Mouse (Mus musculus) megakaryocyte, adult 5-6 weeks (primary cell): Measurements from ENCODE around the gene Tcf7l2. TPM values are rescaled to one million over a fixed set of nuclear protein-coding genes. Genes with fewer than 3 reads are reported as not detected.

Experiments used
- ATAC-seq: 2 replicates; pipeline ENCODE4 v1.8.0; 2016; ENCODE audit warnings: mild to moderate bottlenecking, inconsistent platforms; ENCODE audit not compliant: poor library complexity, severe bottlenecking
- total RNA-seq, 2 experiments: library from RNA; stranded (forward) in 1 of 2; stranded (reverse) in 1 of 2; fragments of 153-499, 151-499 nt in 1 of 2; fragments of 221-1000, 200-1000 nt in 1 of 2; gene quantifications; 2 replicates each; pipeline versions ENCODE4 v1.2.3 to v1.2.4; 2015 to 2017

Tcf7l2 gene
- total RNA-seq, 2 experiments from 2014 or later, result 0.47 to 0.81 TPM

DNA sequence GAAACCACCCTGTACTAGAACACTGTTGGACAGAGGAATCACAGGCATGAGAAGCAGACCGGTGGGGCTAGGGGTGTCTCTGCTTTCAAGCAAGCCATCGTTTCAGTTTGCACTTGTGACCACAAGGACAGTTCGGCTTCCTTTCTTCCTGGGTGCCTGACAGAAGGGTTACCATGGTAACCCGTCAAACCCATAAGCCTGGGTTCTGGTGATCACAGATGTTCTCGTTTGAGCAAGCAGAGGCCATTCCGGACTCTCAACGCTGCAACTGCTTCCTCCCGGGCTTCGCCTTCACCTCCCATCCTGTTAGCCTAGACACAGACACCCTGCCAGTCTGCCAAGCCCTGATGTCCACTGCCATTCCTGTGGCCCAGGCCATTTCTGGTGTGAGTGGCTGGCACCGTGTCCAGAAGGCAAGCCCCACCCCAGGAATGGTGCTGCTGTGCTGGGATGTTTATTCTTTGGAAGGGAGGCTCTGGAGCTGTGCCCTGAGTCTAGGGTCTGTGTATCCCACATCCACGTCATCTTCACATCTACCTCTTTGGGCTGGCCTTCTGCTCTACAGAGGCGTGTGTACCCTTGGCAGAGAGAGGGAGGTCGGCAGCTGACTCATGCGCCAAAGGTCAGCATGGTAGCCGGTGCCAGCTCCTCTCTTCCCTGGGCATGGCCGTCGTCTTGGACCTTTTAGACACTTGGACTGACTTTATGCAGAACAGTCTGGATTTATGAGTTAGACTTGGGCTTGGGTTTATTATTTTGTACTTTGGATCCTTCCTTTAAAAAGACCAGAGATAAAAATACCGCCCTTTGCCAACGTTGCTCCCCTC is 110.1 kb downstream of the Tcf7l2 start:
- no peak for ATAC-seq

DNA sequence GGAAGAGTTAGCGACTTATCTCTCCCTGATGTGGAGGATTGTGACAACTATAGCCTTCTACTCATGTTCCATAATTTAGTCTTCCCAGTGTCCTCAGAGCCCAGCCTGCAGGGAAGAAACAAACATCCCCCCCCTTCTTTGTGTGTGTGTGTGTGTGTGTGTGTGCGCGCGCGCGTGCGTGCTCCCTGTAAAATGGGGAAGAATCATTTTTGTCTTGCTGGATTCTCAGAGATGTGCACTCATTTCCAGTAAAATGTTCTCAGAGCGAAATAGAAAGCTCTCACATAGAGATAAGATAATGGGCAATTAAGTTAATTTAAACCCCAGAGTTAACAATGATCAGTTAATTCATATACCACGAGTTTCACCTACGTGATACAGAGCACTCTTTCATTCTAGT is 112.8 kb downstream of the Tcf7l2 start:
- no peak for ATAC-seq

DNA sequence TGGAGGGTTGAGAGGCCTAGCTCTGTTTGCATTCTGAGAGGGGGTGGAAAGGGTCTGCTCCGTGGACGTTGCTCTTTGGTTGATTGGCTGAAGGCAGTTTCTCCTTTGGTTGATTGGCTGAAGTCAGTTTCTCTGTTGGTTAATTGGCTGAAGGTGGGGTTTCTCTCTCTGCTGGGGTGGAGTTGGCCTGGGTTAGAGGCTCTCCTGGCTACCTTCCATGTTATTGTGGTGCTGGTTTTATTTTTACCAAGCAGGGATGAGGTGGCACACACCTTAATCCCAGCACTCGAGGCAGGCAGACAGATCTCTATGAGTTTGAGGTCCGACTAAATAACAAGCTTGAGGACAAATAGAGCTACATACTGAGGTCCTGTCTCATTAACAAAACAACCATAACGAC is 114.0 kb downstream of the Tcf7l2 start:
- ATAC-seq, result no peak

DNA sequence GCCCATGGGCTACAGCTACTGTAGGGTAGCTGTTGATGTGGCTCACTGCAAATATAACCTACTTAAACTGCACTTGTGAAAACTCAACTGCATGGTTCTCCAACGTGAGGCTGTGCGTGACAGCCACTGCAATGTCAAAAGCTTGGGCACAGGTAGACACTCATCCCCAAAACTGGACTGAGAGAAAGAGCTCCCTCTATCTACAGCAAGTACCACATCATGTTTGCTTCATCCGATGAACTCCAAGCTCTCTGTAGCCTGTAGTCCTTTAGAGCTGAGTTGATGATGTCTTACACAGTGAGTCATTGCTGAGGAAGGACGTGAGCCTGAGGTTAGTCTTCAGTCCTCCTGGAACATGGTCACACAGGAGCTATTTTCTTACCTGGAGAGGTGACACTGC is 115.7 kb downstream of the Tcf7l2 start:
- no peak for ATAC-seq

DNA sequence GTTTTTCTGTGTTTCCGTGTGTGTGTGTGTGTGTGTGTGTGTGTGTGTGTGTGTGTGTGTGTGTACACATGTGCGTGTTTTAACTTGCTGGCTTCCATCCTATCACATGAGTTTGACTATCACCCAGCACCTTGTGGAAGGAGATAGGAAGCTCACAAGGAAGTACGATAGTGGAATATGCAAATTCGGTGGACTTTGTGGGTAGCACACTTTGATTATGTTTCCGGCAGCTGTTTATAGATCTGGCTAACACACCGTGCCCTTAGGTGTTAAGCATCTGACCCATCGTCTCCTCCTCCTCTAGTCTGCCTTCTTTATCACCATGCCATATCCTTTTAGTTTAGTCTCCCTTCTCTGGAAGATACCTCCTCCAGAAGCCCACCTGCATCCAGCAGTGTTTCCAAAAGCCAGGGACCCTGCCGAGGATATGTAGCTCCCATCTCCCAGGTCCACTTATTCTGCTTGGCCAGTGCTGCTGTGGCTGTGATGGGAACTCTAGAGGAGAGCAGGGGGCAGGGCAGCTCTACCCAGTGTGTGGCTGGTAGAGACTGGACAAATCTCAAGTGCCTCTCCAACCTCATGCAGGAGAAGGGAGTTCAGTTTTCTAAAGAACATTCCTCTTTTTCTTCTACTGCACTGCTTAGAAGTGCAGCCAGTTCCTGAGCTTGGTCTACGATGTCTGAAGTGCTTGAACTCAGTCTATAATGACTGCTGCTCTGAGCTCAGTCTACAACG is 118.6 kb downstream of the Tcf7l2 start:
- ATAC-seq, result no peak

DNA sequence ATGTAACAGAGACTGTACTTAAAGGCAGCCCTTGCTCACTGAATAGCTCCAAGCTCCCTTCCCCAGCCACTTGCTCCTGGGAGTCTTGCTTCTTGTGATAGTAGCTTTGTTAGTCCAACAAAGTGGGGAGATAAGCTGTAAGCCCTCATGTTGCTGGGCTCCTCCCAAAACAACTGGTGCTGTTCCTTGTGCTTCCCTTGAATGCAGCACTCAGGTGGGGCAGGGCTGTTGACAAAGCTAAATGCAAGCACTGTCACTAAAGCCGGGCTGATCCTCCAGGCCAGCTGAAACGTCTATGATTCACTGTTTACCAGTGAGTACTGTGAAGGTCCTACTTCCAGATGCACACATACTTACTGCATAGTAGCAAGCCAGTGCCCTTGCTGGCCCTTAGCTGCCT is 120.1 kb downstream of the Tcf7l2 start:
- ATAC-seq, result no peak

DNA sequence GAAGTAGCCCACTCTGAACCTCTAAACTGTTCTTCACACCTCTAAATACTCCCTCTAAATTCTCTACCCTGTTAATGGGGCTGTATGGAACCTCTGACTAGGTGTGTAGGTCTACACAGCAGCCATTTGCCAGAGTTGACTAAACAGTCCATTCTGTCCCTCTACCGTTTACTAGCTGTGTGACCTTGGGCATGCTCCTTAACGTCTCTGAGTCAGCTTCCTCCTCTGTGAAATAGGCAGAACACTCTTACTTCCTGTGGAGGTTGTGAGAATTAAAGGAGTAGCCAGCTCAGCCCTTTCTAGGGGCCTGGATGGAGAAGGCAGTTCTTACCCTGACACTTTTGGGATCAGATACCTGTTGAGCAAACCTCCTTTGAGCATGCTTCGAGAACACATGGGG is 120.9 kb downstream of the Tcf7l2 start:
- ATAC-seq, result no peak

DNA sequence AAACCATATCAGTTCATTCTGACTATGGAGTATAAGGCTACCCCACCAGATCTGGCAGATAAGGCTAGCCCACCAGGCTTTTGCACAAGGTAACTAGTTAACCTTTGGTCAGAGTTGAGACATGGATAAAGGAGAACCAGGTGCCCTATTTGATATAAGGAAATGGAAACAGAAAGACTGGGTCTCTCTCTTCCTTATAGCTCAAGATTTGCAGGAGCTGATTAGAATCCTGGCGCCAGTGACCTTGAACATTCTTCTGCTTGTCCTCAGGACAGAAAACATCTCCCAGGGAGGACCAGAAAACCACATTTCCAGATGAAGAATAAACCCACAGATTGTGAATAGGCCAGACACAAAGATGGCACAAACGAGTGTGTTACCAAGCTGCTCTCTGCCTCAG is 123.4 kb downstream of the Tcf7l2 start:
- ATAC-seq, result no peak

DNA sequence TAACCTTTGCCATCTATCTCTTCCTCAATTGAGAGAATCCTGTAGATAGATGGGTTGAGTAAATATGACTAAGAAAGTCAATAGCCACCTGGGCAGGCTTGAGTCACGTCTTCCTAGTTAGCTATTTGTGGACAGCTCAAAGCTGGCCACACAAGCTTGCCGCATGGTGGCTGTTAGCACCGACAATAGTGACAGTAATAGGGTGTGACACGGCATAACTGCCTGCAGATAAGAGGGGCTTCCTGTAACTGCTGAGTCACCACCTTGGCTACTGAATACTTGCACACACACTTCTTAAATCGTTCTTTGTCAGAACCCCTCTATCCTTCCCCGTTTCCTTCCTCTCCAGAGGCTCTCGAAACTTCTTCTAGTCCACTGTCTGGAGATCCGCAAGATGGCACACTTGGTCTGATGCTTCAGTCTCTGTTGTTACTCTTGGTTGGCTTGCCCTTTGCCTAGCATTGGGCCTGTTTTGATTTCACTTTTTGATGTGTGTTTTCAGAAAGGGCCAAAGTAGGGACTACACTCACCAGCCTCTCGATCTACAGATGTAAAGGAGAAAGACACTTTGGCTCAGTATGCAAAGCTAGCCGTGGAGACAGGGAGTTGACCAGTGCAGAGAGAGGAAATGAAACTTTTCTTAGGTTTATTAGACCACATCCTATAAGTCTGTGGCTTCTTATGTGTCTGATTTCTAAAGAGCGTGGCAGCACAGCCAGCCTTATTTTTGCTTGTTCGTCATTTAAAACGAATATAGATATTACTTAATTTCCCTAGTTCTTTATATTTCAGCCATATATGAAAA is 124.4 kb downstream of the Tcf7l2 start:
- ATAC-seq, result peak; percentile 78

DNA sequence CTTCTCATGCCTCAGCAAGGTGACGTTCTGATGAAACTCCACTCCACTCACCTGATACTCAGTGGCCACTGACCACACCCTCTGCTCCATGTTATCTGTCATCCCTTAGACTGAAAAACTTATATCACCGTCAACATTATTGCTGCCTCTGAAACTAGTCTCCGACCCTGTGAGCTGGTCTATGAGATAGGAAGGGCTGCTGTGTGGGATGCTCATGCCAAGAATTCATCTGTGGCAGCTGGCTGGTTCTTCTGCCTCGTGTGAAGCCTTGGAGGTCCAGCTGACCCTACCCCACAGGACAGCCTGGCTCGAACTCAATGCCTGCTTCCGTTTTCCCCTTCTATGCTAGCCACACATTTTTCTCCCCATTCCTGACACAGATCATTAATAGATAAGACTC is 125.6 kb downstream of the Tcf7l2 start:
- ATAC-seq, result no peak

DNA sequence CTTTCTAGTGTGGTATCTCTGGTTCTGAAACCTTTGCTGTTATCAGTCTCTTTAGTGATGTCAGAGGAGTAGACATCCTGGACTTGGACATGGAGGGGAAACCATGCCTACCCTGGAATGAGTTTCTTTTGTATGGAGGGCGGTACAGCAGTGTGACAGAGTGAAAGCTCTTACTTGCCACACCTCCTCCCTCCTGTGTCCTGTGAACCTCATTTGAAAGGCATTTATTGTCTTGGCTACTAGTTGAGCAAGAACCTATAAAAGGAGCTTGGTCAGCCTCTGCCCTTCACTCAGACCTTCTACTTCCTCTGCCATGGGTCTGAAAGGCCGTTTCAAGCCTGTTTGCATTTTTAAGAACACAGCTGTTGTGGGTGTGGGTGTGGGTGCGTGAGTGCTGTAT is 126.3 kb downstream of the Tcf7l2 start:
- ATAC-seq, result no peak

DNA sequence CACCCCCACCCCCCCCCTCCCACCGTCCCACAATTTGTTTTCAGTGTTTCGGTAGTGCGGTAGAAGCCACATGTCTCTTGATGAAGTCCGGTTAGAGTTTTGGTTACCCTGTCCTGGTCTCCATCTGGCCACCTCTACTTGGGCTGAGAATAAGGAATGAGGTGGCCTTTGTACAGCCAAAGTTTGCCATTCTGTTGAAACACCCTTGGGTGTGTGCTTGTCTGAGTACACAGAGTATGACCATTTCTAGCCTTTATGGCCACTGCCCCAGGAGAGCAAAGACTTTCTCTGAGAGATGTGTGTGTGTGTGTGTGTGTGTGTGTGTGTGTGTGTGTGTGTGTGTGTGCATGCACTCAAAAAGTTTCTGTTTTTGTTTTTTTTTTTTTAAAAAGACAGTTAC is 127.0 kb downstream of the Tcf7l2 start:
- ATAC-seq, result no peak

DNA sequence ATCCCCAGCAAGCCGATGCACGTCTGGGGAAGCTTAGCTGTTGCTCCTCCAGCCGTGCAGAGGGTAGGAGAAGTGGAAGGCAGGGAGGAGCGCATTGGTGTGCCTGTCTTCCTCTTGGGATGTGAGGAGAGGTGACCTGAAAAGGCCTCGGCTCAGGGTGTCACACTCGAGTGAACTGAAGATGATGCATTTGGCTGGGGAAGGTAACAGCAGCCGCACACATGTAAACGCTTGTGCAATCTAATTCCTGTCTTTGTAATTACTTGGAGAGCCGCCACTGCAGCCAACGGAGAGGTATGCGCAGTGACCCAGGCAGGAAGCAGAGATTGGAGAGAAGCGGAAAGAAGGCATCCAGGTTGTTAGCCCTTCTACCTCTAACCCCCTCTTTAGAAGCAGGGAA is 129.2 kb downstream of the Tcf7l2 start:
- ATAC-seq, result no peak

DNA sequence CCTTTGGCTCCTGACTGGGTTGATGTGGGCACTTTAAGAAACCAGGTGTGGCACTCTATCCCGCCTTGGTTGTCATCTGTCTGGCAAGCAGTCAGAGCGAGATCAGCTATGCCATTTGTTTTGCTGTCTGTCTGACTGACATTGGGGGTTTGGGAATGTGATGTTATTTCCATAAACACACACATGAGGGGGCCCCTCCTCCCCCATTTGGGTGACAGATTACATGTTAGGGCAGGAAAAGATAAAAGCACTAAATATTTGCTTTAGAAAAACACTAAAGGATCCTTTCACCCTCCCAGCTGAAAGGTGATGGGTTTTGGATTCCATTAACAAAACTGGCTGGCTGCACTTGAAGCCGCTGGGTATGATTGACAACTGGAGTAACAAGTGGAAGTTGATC is 129.9 kb downstream of the Tcf7l2 start:
- no peak for ATAC-seq

DNA sequence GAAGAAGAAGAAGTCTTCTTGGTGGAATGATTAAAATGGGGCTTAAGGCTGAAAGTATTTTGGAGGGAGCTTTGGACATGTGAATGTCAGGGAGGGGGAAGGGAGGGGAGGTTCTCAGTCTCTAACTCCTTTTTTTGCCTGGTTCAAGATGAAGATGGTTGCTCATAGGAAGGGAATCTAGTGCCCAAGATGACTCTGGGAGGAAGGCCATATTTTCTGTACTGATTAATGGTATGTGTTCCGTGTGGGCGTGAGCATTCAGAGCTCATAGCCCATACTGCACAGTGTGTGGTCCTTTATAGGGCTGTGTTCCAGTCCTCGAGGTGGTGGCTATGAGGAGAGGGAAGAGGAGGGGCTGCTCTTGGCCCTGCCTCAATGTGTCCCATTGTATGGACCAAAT is 131.6 kb downstream of the Tcf7l2 start:
- no peak for ATAC-seq

DNA sequence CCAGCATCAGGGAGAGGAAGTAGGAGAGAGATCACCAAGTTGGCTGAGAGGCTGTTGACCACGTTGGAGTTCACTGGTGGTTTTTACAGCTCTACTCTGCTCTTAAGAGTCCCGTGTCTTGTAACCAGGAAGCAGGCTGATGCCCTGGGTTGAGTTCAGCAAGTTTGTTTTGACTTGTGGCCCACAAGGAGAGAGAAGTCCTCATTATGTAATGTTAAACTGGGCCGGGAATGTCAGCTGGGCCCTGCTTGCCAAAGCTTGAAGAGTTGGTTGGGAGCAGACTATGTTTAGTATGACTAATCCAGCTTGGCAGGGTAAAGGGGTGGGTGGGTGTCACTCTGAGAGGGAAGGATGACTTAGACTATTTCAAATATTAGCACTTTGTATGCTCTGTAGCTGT is 134.9 kb downstream of the Tcf7l2 start:
- no peak for ATAC-seq

DNA sequence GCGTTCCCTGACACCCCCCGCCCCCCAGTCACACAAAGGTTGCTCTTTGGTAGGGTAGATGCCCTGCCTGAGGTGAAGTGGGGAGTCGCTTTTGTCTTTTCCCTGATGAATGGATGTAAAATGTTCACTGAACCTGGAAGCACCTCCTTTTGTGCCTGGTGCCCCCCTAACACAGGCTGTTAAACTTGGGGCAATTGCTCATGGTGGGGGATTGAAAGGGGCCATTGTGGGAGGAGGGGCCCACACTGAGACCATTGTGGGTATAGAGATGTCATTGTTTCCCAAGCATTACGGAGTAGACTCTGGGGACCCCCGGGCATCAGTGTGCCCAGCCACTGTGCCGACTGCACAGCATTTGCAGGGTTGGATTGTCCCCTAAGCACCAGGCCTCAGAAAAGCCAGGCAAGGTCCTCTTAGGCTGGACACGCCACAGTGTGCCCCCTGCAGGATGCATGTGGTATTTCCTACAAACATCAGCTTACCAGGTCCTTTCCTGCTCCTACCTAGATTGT is 135.8 kb downstream of the Tcf7l2 start:
- ATAC-seq, result peak; percentile 84

DNA sequence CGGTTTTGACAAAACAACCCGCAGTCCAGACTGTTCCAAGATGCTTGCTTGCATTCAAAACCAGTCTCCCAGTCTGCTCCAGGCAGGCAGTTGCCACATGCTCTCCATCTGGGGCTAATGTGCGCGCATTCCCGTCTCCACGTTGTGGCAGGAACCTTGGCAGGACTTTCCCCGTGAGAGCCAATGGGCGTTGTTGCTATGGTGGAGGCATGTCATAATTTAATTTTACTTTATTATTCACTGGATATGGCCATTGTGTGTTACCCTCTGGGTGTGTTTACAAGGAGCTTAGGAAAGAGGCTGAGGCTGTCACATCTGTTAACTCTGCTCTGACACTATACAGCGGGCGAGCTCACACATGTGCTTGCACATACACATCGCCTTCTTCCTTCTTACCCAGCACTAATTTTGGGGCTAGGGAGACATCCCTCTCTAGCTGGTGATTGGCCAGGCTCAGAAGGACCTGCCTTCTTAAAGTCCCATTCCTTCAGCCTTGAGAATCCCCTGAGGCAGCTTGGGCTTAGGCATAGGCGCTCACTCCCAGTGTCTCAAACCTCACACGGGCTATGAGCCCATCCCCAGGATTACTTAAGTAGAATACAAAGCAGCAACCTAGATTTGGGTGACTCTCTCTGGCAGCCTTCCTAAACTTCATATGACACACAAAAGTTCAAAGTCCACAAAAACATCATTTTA is 139.2 kb downstream of the Tcf7l2 start:
- no peak for ATAC-seq

DNA sequence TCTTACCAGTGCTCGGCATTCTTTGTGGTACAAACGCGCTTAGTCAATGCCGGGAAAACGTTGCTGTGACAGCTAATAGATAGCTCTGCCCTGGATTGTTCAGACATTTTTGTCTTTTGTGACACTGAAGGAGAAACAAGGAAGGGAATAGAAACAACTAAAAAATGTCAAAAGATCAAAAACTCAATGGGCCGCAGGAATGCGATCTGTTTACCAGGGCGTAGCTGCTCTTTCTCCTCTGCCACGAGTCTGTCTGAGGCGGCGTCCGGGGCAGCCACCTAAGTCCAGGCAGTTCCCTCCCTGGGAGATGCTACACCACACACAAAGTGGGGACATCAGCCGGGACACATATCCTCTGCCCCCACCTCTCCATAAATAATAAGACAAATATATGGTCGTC is 144.9 kb downstream of the Tcf7l2 start:
- ATAC-seq, result no peak

DNA sequence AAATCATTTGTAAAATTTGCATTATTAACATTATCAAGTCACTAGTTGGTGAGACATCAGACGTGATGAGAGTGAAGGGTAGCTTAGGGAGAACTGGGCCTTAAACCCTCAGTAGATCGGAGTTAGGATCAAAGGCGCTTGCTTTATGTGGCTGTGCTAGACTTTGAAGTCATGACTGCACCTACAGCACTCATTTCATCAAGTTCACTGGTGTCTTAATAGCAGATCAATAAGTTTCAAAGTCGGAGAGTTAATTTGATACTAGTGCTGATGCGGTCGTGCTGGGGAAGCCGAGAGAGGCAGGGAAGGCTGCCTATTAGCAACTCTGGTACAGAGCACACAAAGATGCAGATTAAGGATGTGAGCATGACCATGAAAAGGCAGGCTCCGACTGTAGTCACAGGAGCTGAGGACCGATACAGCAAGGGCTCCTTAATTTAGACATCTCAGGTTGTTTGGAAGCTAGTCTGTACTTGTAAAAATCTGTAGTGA is 150.1 kb downstream of the Tcf7l2 start:
- no peak for ATAC-seq

DNA sequence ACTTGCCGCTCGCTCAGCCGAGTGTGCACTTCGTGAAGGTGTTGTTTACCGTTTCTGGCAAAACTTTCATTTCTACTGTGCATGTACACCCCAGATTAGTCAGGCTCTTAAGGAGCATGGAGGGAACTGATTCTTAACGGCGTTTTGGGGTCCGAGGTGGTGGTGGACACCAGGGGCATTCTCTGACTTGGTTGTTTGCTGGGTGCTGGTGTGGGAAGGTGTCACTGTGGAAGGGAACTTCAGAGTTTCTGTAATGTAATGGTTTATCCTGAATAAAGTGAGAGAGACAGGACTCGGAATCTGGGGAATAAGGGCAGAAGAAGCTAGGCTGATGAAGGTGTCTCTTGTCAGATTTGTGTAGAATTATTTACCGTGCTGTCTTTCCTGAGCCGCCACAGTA is 151.9 kb downstream of the Tcf7l2 start:
- no peak for ATAC-seq
